Mouse (Mus musculus): ENCODE measurements around the gene Xk. TPM values are rescaled to one million over a fixed set of nuclear protein-coding genes. Genes with fewer than 3 reads are reported as not detected.
"Not testable (repeated sequence)": the region's sequence is repeated elsewhere in the genome, so short reads cannot be mapped to it uniquely, and the experiment has no call there.

Gene Xk
- total RNA-seq (2015; ENCODE audit: low replicate concordance) (42.5 and 48.9 TPM in 2 replicates), total RNA-seq (2017; ENCODE audit: low replicate concordance) (35.4 and 46.2 TPM in 2 replicates)

DNA sequence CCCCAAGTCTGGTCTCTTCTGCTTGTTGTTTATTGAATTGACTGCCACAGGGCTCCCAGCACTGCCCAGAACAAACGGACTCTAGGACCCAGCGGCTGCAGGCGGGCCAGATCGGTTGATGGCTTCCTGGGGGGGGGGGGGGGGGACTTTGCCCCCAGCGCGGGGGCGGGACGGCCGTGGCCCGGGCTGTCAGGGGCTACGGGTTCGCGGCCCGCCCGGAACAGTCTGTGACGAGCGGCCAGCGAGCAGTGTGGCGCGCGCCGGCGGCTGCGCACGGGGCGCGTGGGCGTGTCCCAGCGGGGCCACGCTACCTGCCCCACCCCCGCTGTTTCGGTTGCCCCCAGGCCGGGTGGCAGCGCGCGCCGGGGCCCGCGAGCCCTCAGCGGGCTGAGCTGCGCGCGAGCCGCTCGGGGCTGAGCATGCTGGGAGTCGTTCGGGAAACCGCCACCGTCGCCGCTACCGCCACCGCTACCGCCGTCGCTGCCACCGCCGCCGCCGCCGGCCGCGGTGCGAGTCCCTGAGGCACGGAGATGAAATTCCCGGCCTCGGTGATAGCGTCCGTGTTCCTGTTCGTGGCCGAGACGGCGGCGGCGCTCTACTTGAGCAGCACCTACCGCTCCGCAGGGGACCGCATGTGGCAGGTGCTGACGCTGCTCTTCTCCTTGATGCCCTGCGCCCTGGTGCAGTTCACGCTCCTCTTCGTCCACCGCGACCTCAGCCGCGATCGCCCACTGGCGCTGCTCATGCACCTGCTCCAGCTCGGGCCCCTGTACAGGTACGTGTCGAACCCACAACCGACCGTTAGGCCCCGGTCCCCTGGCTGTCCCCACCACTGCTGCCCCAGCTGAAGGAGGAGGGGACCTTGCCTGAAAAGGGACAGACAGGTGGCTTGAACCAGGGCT, at the start of gene Xk:
Xk (plus strand) TSS at position 297 of the 902 bp plus-strand sequence.
- peak; percentile 79 for ATAC-seq (replicated peaks; ENCODE audit: low FRiP score, poor library complexity, severe bottlenecking)

- ATAC-seq (replicated peaks; ENCODE audit: low FRiP score, poor library complexity, severe bottlenecking): no peak
Measured at GRCm38 (mm10) chrX:9227105-9227504, 45.5 kb upstream of the Xk start.

GRCm38 (mm10) chrX:9240737-9241591, 31.6 kb upstream of the Xk start:
- ATAC-seq (replicated peaks; ENCODE audit: low FRiP score, poor library complexity, severe bottlenecking): no peak

- no peak for ATAC-seq (replicated peaks; ENCODE audit: low FRiP score, poor library complexity, severe bottlenecking)
Measured at GRCm38 (mm10) chrX:9243381-9243864, 29.1 kb upstream of the Xk start.

GRCm38 (mm10) chrX:9244603-9245336, 27.8 kb upstream of the Xk start:
- peak; percentile 92 for ATAC-seq (replicated peaks; ENCODE audit: low FRiP score, poor library complexity, severe bottlenecking)

- no peak for ATAC-seq (replicated peaks; ENCODE audit: low FRiP score, poor library complexity, severe bottlenecking)
Measured at GRCm38 (mm10) chrX:9248911-9249310, 23.6 kb upstream of the Xk start.

- peak; percentile 86 for ATAC-seq (replicated peaks; ENCODE audit: low FRiP score, poor library complexity, severe bottlenecking)
Measured at GRCm38 (mm10) chrX:9253990-9254389, 18.6 kb upstream of the Xk start.

- ATAC-seq (replicated peaks; ENCODE audit: low FRiP score, poor library complexity, severe bottlenecking): no peak
Measured at GRCm38 (mm10) chrX:9254901-9255300, 17.7 kb upstream of the Xk start.

DNA sequence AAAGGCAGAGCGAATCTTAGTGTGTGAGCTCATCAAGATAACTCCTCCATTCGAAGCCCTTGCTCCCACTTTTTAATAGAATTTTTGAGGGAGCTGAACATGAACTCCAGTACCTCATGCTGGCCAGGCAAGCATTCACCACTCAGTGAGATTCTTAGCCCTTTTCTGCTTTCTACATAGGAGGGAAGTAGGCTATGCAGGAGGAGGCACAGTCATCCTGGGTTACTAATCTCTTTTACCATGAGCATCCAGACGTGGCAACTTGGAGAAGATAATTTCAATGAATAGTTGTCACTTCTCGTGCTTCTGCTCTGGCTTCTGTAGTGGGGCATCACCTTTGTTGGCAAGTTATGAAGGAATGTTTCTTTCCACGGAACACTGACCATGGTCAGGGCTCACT, 15.8 kb upstream of the Xk start, which contains the start of gene Gm14862:
Gm14862 (minus strand) TSS at position 134 of the 400 bp plus-strand sequence.
- ATAC-seq (replicated peaks; ENCODE audit: low FRiP score, poor library complexity, severe bottlenecking): peak; percentile 88

DNA sequence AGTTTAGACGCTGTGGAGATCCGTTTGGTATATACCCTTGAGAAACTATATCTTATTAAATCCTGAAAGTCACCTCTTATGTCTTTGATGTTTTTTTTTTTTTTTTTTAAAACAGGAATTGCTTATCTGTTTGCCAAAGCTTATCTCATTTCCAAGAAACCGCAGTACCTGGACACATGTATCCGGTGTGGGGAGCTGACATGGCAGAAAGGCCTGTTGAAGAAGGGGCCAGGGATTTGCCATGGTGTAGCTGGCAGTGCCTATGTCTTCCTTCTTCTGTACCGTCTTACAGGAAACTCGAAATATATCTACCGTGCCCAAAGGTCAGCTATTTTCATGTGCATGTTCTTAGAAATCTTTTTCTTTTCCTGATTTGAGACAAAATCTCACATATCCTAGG, 14.7 kb upstream of the Xk start:
- ATAC-seq (replicated peaks; ENCODE audit: low FRiP score, poor library complexity, severe bottlenecking): no peak

GRCm38 (mm10) chrX:9259267-9259666, 13.3 kb upstream of the Xk start:
- no peak for ATAC-seq (replicated peaks; ENCODE audit: low FRiP score, poor library complexity, severe bottlenecking)

DNA sequence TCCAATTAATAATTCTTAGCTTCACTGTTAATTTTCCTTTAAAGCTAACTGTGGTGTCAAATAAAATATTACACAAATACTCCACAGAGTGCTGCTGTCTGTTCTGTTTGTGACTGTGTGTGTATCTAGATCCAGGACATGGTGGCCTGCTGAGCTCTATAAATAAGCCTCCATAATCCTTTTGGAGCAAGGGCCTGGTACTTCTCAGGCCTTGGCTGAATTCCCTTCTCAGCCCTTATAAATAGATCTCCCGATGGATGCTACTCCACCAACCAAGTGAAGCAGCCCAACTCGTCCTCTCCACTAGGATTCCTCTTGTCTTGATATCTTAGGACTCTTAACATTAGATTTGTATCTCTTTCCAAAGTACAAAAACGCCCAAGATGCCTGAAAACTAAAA, 1.4 kb upstream of the Xk start:
- no peak for ATAC-seq (replicated peaks; ENCODE audit: low FRiP score, poor library complexity, severe bottlenecking)

- no peak for ATAC-seq (replicated peaks; ENCODE audit: low FRiP score, poor library complexity, severe bottlenecking)
Measured at GRCm38 (mm10) chrX:9271947-9272459, 553 bp upstream of the Xk start.

DNA sequence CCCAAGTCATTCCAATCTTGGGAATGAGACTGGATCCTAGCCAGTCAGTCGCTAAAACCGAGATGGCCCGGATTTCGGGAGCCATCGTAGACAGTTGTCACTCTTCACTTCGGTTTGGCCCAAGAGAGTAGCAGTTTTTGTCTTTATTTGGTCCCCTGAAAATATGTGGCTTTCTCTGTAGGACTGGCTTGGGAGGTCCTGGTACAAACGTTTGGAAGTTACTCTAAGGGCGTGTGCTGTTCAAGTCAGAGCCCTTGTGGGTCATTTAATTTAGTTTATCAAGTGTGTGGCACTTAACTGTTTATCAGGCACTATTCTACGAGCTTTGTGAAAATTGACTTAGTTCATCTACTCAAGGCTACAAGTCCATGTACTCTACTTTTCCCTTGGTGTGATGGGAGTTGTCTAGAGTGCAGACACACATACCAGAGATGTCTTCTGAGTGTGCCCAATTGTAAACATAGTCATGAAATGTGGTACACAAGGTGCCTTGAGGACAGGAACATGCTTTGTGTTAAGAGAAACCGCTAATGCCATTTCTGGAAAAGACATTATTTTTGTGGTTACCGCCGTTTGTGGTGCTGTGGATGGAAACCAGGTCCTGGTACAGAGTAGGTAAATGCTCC, 934 bp downstream of the Xk start:
- ATAC-seq (replicated peaks; ENCODE audit: low FRiP score, poor library complexity, severe bottlenecking): peak; percentile 64

DNA sequence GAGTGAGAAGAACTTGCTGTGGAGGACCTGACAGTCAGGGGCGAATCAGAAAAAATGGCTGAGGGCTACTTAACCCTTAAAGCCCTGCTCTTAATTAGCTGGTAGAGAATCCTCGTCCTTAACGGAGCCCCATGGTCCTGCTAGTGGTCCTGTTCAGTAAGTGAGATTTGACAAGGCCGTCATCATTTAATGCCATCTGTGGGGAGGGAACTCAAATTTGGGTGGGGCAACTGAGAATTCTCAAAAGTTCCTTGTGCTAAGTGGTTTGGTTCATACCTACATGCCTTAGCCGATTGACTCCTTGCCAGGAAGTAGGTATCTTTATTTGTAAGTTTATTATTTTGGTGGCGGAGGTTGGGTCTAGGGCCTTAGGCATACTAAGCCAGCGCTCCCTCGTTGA, 1.8 kb downstream of the Xk start:
- peak; percentile 61 for ATAC-seq (replicated peaks; ENCODE audit: low FRiP score, poor library complexity, severe bottlenecking)

DNA sequence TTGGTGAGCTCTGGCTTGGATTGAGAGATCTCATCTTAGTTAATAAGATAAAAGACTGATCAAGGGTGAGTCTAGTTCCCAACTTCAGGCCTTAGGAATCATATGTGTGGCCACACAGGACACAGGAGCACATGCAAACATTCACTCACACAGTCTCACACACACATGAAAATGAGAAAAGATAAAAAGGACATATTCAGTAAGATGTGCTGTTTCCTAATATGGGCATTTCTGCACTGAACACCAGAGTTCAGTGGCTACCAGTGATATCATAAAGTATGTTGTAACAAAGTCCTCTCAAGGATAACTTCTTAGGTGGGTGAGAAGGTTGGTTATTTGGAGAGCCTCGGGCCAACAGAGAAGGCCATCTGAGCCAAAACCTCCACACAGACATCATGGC, 10.9 kb downstream of the Xk start, which contains the start of gene H2al1m:
H2al1m (plus strand) TSS at position 301 of the 400 bp plus-strand sequence.
- not testable (repeated sequence) for ATAC-seq (replicated peaks; ENCODE audit: low FRiP score, poor library complexity, severe bottlenecking)

GRCm38 (mm10) chrX:9293140-9293829, 20.7 kb downstream of the Xk start:
- ATAC-seq (replicated peaks; ENCODE audit: low FRiP score, poor library complexity, severe bottlenecking): not testable (repeated sequence)

GRCm38 (mm10) chrX:9298413-9298864, 25.9 kb downstream of the Xk start:
- peak; percentile 99 for ATAC-seq (replicated peaks; ENCODE audit: low FRiP score, poor library complexity, severe bottlenecking)
